Mouse (Mus musculus) G1E (cell line): ENCODE measurements around the gene Dock8. TPM values are rescaled to one million over a fixed set of nuclear protein-coding genes. Genes with fewer than 3 reads are reported as not detected.

Experiments
- ATAC-seq: 2 replicates; pipeline ENCODE4 v1.8.0; 2016; ENCODE audit warnings: mild to moderate bottlenecking; ENCODE audit not compliant: insufficient number of reproducible peaks, poor library complexity, low FRiP score, severe bottlenecking; ENCODE audit errors: extremely low read depth
- DNase-seq: peaks from one replicate; pipeline ENCODE4 v3.0.0; 2012; ENCODE audit warnings: low spot score
- H3K27me3 ChIP-seq: 2 replicates; pipeline ENCODE4 v1.6.1; 2012; ENCODE audit warnings: mild to moderate bottlenecking, low read length, inconsistent platforms; ENCODE audit not compliant: insufficient read depth
- H3K36me3 ChIP-seq: replicated peaks from 2 replicates; pipeline ENCODE3; 2012; ENCODE audit warnings: mild to moderate bottlenecking, inconsistent platforms
- H3K4me1 ChIP-seq: 2 replicates; pipeline ENCODE4 v1.6.1; 2012; ENCODE audit warnings: low read depth, low read length, inconsistent platforms, mixed read lengths; ENCODE audit not compliant: insufficient read depth
- H3K4me3 ChIP-seq: 2 replicates; pipeline ENCODE4 v1.5.1; 2012; ENCODE audit warnings: low read depth, mild to moderate bottlenecking, inconsistent platforms, low read length, moderate library complexity, mixed read lengths
- H3K9me3 ChIP-seq: replicated peaks from 2 replicates; pipeline ENCODE4 v1.6.1; 2012; ENCODE audit warnings: inconsistent platforms
- CTCF ChIP-seq: IDR thresholded peaks from 2 replicates; pipeline ENCODE4 v1.5.1; 2012; ENCODE audit warnings: low read depth, low read length, inconsistent platforms, mixed read lengths
- GATA1 ChIP-seq: IDR thresholded peaks from 2 replicates; pipeline ENCODE4 v1.6.1; 2012; ENCODE audit warnings: borderline replicate concordance, low read length, inconsistent platforms, mixed read lengths
- GATA2 ChIP-seq: IDR thresholded peaks from 2 replicates; pipeline ENCODE4 v1.6.1; 2012; ENCODE audit warnings: low read depth, low read length, inconsistent platforms, borderline replicate concordance
- POLR2AphosphoS5 ChIP-seq: IDR thresholded peaks from 2 replicates; pipeline ENCODE4 v1.6.1; 2012; ENCODE audit warnings: low read depth, low read length, inconsistent platforms; ENCODE audit not compliant: insufficient replicate concordance
- TAL1 ChIP-seq: conservative IDR thresholded peaks from 2 replicates; pipeline ENCODE4 v1.6.1; 2012; ENCODE audit warnings: low read depth, low read length, inconsistent platforms, mixed read lengths
- polyA plus RNA-seq: library from polyadenylated mRNA; stranded (reverse); fragments of >175 nt; gene quantifications from 2 replicates; pipeline ENCODE4 v1.2.3, GENCODE M21; 2012
- total RNA-seq, 2 experiments: library from RNA; stranded (forward) in 1 of 2; stranded (reverse) in 1 of 2; fragments of 200-1000 nt in 1 of 2; fragments of >200 nt in 1 of 2; fragmentation: Nextera tagmentation in 1 of 2; gene quantifications; 2 replicates each; pipeline ENCODE4 v1.2.3; 2014 to 2017

The Dock8 gene
- total and polyA plus RNA-seq, 3 experiments = 0.01 to 0.16 TPM; not detected in 1

GRCm38 (mm10) chr19:25055025-25055424 lies 55.7 kb downstream of the Dock8 start:
- H3K4me1 ChIP-seq = no peaks in the 10 kb centered on the region
- DNase-seq = no peak

GRCm38 (mm10) chr19:25055559-25055958 lies 56.2 kb downstream of the Dock8 start:
- no peaks in the 10 kb centered on the region for H3K36me3 ChIP-seq
- ATAC-seq = no peak
- TF ChIP-seq GATA2 = no peak
- TF ChIP-seq POLR2AphosphoS5 = no peak
- no peak for TF ChIP-seq CTCF
- TF ChIP-seq GATA1 = no peak
- no peak for TF ChIP-seq TAL1
- no peak overlapping the region for H3K4me3 ChIP-seq
- H3K9me3 ChIP-seq = peaks cover 40% of the 10 kb centered on the region
- DNase-seq = no peak
- H3K27me3 ChIP-seq = no peaks in the 10 kb centered on the region
- no peaks in the 10 kb centered on the region for H3K4me1 ChIP-seq

More at GRCm38 (mm10) chr19:25055025-25055424, 55.7 kb downstream of the Dock8 start:
- no peak overlapping the region for H3K4me3 ChIP-seq
- no peaks in the 10 kb centered on the region for H3K27me3 ChIP-seq
- ATAC-seq = no peak
- TF ChIP-seq GATA1 (no peak), GATA2 (no peak), CTCF (no peak)
- H3K9me3 ChIP-seq = peaks cover 34% of the 10 kb centered on the region
- no peaks in the 10 kb centered on the region for H3K36me3 ChIP-seq

- H3K9me3 ChIP-seq = peaks cover 41% of the 10 kb centered on the region
- TF ChIP-seq CTCF (no peak), TAL1 (no peak), GATA2 (no peak), GATA1 (no peak), POLR2AphosphoS5 (no peak)
These were observed 56.9 kb downstream of the Dock8 start for GRCm38 (mm10) chr19:25056224-25056623.

DNA sequence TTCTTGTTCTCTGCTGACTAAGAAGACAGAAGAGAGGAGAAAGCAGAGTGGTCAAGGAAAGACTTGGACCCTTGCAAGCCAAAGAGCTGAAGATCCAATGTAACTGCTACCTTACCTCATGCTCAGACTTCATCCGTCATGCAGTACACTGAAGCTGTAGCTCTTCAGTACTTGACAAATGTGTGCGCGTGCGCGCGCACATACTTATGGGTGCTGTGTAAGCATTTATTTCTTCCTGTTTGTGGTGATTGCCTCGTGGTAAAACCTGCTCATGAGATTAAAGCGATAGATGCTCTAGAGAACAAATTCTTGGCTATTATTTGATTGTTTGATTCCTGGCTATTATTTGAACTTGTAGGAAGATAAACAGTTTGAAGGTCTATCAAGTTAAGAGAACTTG lies 58.5 kb downstream of the Dock8 start:
- H3K4me1 ChIP-seq = no peaks in the 10 kb centered on the region
- peaks cover 37% of the 10 kb centered on the region for H3K9me3 ChIP-seq
- DNase-seq (no peak), ATAC-seq (no peak)
- no peaks in the 10 kb centered on the region for H3K27me3 ChIP-seq
- H3K4me3 ChIP-seq = no peak overlapping the region
- no peaks in the 10 kb centered on the region for H3K36me3 ChIP-seq
- no peak for TF ChIP-seq CTCF
- no peak for TF ChIP-seq GATA1
- TF ChIP-seq GATA2 = no peak
- TF ChIP-seq POLR2AphosphoS5 = no peak
- TF ChIP-seq TAL1 = no peak

More at GRCm38 (mm10) chr19:25056224-25056623, 56.9 kb downstream of the Dock8 start:
- Histone ChIP-seq H3K4me3 (no peak overlapping the region), H3K27me3 (no peaks in the 10 kb centered on the region), H3K4me1 (no peaks in the 10 kb centered on the region), H3K36me3 (no peaks in the 10 kb centered on the region)
- no peak for ATAC-seq
- DNase-seq = no peak

DNA sequence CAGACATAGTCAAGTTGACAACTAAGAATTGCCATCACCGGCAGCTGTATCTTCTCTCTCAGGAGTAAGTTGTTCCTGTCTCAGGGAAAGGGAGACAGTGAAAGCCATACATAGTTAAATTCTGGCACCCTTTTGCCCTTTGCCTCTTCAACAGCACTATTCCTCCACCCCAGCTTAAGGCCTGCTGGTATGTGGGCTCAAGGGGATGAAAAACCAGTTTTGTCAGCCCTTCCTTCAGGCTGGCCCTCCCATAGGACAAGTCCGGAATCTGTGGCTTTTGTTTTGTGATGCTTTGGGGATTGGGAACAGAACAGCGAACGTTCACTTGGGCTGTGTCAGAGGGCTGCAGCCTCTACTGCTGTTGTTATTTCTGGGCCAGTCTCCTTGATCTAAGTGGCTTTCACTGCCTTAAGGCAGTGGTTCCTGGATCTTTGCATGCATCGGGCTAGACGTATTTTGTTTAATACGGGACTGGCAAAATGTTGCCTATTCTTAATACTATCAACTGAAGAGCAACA lies 60.6 kb downstream of the Dock8 start:
- H3K9me3 ChIP-seq = peaks cover 35% of the 10 kb centered on the region
- H3K36me3 ChIP-seq = no peaks in the 10 kb centered on the region
- TF ChIP-seq CTCF (no peak), TAL1 (no peak), GATA1 (no peak), POLR2AphosphoS5 (no peak), GATA2 (no peak)

GRCm38 (mm10) chr19:25060375-25060774 lies 61.0 kb downstream of the Dock8 start:
- Histone ChIP-seq H3K36me3 (no peaks in the 10 kb centered on the region), H3K4me3 (no peak overlapping the region), H3K4me1 (no peaks in the 10 kb centered on the region), H3K9me3 (peaks cover 32% of the 10 kb centered on the region), H3K27me3 (no peaks in the 10 kb centered on the region)
- TF ChIP-seq POLR2AphosphoS5 (no peak), CTCF (no peak), GATA1 (no peak), GATA2 (no peak), TAL1 (no peak)
- no peak for DNase-seq
- no peak for ATAC-seq

More for the DNA sequence above, 60.6 kb downstream of the Dock8 start:
- DNase-seq (no peak), ATAC-seq (no peak)
- no peaks in the 10 kb centered on the region for H3K27me3 ChIP-seq
- H3K4me1 ChIP-seq = no peaks in the 10 kb centered on the region
- H3K4me3 ChIP-seq = no peak overlapping the region
